Mouse (Mus musculus) NIH3T3 (cell line): ENCODE measurements at regions not wholly inside any gene's neighbourhood (a gene's known extent, or its start where the extent isn't known, plus 50 kb on each side); places are given as distances from the start of the nearest gene placed in this dataset.
A peak's percentile ranks its signal among the peaks of the same experiment; 100 is the strongest.

ENCODE experiments used
- DNase-seq: peaks from one replicate; pipeline ENCODE4 v3.0.0-alpha.2; 2012; ENCODE audit warnings: low read depth

- no peak for DNase-seq
Measured at GRCm38 (mm10) chr12:25182680-25183079, 85.7 kb upstream of the Id2 start.

DNA sequence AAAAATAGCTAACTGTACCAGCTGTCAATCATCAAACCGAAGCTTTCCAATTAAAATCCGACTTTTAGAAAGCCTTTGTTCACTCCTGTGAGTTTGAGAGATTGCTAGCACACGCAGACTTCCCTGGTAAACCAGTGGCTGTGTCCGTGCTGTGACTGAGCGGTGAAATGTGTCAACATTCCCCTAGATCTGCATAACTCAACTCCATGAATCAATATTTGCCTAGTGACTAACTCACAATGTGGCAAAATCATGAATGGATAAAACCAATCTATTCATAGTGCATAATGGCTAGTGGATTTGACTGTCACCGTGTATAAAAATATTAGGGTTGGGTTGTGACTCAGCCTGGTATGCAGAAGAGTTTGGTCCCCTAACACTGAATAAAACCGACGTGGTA is 84.4 kb upstream of the Id2 start:
- peak; percentile 66 for DNase-seq

DNA sequence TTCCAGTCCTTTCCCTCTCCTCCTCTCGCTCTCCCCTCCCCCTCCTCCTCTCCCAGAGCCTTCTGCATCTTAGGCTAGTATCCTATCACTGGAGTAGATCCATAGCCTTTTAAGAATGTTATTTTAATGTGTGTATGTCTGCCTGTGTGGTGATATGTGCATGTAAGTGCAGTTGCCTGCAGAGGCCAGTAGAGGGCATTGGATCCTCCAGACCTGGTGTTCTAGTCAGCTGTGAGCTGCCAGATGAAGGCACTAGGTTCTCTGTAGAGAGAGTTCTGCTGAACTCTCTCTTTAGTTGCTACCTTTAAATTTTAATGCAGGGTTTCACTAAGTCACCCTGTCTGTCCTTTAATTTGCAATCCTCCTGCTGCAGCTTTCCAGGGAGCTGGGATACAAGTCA is 83.9 kb upstream of the Id2 start:
- DNase-seq = peak; percentile 57

DNA sequence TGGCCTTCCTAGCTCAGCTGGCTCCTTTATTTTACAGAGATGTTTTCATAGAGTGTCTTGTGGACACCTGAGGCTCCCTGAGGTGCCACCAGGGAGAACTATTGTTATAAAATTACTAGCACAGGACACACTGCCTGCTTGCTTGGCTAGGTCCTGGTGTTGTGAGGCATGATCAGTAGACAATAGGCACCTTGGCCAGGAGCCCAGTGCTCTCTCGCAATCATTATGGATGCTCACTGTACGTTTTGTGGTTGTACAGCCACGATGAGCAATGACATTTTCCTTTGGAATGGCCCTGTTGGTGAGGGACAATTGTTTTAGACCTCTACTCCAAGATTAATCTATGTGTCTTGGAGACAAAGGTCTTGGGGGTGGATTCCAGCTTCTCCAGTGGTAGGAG is 83.3 kb upstream of the Id2 start:
- no peak for DNase-seq

DNA sequence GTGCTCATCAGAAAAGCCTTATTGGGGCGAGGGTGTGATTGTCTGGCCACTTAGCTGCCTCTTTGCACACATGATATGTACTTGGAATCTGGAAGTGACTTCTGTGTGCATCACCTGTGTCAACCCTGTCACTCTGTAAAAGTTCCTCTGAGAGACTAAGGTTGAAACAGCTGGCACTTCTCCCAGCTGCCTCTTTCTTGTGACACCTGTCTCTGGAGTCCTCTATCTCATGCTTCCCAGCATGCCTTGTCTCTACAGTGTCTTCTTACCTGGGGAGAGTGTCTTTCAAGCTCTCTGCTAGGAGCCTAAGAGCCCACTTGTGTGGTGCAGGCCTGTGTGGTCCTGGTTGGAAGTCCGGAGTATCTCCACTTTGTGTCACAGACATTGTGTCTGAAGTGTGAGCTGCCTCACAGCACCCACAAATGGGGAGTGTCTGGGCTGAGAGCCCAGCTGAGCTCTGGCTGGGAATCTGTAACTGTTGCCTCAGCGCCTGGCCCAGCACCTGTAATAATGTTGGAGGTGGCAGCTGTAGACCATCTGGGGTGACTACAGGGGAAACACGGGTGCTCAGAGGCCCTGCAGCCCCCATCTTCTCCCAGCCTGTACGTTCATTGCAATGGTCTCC is 81.7 kb upstream of the Id2 start:
- DNase-seq = no peak

DNA sequence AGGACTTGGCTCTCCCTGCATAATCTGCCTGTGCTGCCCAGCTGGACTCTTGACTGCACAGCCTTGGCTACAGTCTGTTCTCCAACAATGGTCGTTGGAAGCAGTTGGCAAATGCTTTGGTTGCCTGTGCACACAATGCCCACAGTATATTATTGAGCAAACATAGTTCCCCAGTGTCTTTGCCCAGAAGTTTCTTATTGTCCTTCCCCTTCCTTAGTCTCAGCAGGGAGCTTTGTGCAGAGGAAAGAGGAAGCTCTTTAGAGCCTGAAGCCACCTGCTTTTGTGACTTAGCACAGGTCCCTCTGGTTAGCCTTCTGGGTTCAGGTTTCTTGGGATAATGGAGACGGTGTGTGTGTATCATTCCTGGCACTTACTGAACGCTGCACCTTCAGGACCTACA is 80.9 kb upstream of the Id2 start:
- no peak for DNase-seq

- no peak for DNase-seq
Measured at GRCm38 (mm10) chr12:25176565-25176964, 79.6 kb upstream of the Id2 start.

- DNase-seq = no peak
Measured at GRCm38 (mm10) chr12:25173064-25173463, 76.1 kb upstream of the Id2 start.

- DNase-seq = no peak
Measured at GRCm38 (mm10) chr12:25172450-25172849, 75.5 kb upstream of the Id2 start.

DNA sequence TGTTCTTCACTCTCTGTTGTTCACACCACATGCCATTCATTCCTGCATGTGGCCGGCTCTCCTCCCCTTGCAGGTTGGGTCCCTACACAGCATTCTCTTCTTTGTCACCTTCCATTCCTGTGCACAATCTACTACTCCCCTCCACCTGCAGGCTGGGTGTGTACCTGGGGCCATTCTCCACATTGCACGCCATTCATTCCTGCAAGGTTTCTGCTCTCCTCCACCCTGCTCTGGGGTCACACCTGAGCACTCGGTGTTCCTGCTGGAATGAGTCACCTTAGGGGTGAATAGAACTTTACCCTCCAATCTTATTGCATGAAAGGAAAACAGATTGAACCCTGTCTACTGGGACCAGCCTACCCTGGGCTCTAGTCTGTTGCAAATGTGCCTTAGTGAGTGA is 72.7 kb upstream of the Id2 start:
- DNase-seq = no peak

GRCm38 (mm10) chr12:25168213-25168545 is 71.2 kb upstream of the Id2 start:
- DNase-seq = no peak

DNA sequence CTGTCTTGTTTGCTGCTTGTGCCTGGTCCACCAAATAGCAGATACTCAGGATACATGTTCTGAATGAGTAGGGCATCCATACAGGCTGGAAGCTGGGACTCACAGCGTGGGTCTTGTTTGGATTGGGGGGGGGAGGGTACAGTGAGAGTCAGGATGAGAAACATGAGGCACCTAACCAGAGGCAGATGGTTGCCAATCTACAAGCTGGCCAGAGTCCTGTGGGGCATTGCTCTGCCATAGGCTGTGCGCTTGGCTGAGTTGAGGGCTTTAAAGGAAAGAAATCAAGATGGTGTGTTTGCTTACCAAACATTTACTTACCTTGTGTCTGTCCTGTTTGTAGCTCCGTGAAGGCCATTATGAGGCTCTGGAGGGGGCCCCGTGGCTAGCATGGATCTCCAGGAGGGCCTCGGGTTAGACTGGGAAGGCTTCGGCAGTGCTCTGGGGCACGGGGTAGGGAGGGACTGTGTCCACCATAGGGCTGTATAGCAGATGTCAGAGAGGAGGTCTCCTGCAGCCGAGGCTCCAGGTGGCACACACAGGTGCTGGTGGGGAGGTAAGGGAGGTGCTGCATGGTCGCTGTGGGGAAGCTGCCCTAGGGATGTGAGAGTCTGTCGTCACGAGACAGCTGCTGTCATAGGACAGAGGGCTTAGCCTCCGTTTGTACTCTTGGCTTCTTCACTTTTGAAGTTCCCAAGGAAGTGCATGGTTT is 70.7 kb upstream of the Id2 start:
- no peak for DNase-seq

DNA sequence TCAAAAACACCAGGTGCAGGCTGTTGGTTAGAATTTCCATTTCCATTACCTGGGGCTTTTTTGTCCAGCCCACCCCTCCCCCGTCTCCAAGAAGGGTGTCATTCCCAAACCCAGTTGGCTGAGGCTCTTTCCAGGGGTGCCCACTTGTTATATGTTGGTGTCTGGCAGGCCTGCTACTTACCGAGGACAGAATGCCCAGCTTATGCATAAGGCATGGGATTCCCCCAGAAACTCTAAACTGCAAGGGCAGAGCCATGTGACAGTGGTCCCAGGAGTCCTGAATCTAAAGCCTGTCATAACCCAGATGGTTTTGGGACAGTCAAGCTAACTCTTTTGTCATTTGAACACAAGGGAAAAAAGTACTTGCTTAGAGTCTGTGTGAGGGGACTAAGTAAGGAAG is 69.6 kb upstream of the Id2 start:
- no peak for DNase-seq

DNA sequence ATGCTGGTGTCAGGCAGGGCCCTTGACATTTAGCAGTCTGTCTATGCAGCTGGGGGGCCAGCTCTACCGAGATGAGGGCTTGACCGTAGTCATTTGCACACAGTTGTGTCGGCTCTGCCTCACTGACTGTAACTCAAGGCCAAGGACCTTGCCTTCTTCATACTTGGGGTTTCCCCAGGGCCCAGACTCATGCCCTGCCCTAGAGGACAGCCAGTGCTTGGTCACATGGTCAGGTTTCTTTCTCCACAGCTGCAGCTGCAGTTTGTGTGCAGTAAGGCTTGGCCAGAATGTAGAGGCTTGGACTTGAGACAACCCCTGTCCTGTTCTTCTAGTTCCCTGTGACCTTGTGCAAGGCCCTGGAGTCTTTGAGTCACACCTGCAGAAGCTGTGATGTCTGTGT is 68.7 kb upstream of the Id2 start:
- DNase-seq = peak; percentile 18

DNA sequence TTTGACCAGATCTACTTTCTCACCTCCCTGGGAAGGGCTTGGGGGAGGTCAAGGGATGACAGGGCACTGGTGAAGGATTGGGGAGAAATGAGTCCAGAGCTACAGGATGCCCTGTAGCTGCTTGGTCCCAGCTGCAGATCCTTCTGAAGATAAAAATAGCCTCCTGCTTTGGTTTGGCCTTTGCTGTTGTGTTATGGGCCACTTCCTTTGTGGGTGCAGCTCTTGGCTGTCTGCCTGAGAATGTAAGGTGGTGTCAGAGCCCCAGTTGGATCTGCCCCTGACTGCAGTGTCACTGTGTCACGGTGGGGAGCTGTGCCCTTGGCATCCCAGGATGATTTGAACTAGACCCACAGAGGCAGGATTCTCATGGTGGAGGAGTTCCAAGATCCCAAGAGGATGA is 67.8 kb upstream of the Id2 start:
- DNase-seq = no peak

GRCm38 (mm10) chr12:25163541-25163940 is 66.6 kb upstream of the Id2 start:
- no peak for DNase-seq

- no peak for DNase-seq
Measured at GRCm38 (mm10) chr12:25162843-25163242, 65.9 kb upstream of the Id2 start.

GRCm38 (mm10) chr12:25161939-25162338 is 65.0 kb upstream of the Id2 start:
- DNase-seq = no peak

DNA sequence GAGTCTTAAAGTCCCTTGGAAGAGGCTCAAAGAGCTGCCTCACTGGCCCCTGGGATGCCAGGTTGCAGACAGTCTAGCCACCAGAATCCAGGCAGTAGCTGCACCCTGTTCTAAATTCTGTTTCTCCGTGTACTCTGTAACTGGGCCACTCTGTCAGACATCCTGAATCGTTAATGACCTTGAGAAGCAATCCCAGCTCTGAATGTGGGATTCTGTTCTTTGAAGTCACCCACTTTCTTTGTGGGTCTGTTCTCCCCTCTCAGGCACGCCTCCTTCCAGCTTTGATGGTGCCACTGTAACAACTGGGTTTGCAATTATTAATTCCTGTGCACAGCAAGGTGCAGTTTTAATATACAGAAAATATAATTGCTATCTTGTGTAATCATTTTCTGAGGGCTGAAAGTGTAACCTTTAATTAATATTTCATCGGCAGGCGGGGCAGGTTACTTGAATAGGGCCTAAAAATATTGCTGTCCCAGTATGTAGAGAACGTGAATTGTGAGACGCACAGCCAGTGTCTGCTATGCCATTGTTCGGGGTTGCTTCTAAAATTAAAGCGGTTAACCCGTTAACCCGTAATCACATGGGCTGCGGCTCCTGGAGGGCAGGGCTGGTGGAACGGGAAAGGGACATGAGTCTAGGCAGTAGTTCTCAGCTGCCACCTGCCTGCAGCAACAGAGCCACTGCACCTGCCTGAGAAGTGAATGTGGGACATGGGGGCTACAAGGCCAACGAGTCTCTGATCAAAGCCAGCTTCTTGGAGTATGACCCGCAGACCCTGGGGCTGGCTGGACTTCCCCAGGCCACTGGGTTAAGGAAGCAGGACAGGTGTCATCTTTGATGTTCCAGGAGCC is 64.3 kb upstream of the Id2 start:
- no peak for DNase-seq

- DNase-seq = no peak
Measured at GRCm38 (mm10) chr12:25159091-25159490, 62.2 kb upstream of the Id2 start.

DNA sequence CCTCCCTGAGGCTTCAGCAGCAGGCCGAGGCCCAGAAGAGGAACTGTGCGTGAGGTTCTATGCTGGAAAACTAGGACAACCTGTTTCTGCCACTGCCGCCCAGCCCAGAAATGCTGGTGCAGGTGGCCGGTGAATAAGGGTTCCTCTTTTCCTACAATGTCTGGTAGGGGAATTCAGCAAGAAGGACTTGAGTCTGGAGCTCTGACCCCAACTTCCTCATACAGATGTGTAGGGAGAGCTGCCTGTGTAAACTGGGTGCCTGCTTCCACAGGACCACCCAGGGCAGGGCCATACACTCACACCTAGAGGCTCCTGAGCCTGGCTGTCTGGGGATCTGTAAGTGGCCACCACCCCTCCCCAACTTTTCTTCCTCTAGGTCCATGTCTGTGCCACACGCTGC is 60.3 kb upstream of the Id2 start:
- no peak for DNase-seq

DNA sequence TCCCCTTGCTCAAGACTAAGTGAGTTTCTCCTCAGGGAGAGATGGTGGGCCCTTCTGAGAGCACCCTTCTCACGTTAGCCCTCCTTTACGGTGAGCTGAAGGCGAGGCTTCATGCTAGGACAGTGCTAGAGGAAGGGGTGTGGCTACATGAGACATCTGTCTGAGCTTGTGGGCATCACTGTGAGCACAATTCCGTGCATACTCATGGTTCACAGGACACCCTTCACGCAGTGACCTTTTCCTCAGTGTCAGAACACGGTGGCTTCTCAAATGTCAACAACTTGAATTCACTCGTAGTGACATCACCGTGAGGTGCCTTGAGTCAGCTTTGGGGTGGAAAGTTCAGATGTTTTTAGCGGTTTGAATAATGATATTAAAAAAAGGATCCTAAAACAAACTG is 58.5 kb upstream of the Id2 start:
- peak; percentile 46 for DNase-seq

DNA sequence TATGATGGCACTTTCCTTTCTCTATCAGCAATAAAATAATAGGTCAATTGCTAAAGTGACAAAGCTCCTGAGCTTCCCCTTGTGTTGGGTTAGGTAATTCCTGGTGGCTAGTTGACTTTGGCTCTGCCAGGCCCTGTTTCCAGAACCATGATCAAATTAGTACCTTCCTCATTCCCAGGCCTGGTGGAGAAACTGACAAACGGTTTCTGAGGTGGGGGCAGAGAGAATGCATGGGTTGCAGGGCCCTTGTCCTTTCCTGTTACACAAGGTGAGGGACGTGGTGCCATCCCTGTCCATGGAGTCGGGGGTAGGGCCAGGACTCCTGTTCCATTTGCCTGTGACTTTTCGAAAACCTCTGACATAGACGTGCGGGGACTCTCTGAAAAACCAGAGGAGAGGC is 51.2 kb upstream of the Id2 start:
- no peak for DNase-seq
